Mouse (Mus musculus): Measurements from ENCODE around the gene Hlx. TPM values are rescaled to one million over a fixed set of nuclear protein-coding genes. Genes with fewer than 3 reads are reported as not detected.

Hlx gene
- polyA plus RNA-seq, 1 experiment = 18.4 TPM

GRCm38 (mm10) chr1:184713716-184714115 lies 18.7 kb downstream of the Hlx start:
- TF ChIP-seq POLR2A (IDR thresholded peaks at IDR 0.05; ENCODE audit: low read depth, low read length) (no peak), CTCF (IDR thresholded peaks at IDR 0.05; ENCODE audit: extremely low read depth, insufficient read length, insufficient replicate concordance, low read depth, low read length) (no peak)
- H3K36me3 ChIP-seq (ENCODE audit: control insufficient read depth, insufficient read depth, low read length) = no peaks in the 10 kb centered on the region
- H3K27ac ChIP-seq (ENCODE audit: insufficient read depth, low read depth, low read length) = no peak overlapping the region
- H3K27me3 ChIP-seq (ENCODE audit: control insufficient read depth, insufficient read depth, low read length) = peaks cover 31% of the 10 kb centered on the region
- H3K4me3 ChIP-seq (ENCODE audit: low read depth, low read length) = no peak overlapping the region
- H3K4me1 ChIP-seq (ENCODE audit: control insufficient read depth, insufficient read depth, insufficient read length, low read length) = no peaks in the 10 kb centered on the region
- 69% methylated on average over 5 of the region's 5 CpGs for WGBS

- 77% methylated on average over 4 of the region's 4 CpGs for WGBS
- Histone ChIP-seq H3K4me1 (ENCODE audit: control insufficient read depth, insufficient read depth, insufficient read length, low read length) (no peaks in the 10 kb centered on the region), H3K4me3 (ENCODE audit: low read depth, low read length) (no peak overlapping the region), H3K27me3 (ENCODE audit: control insufficient read depth, insufficient read depth, low read length) (no peaks in the 10 kb centered on the region), H3K27ac (ENCODE audit: insufficient read depth, low read depth, low read length) (no peak overlapping the region), H3K36me3 (ENCODE audit: control insufficient read depth, insufficient read depth, low read length) (no peaks in the 10 kb centered on the region)
- TF ChIP-seq CTCF (IDR thresholded peaks at IDR 0.05; ENCODE audit: extremely low read depth, insufficient read length, insufficient replicate concordance, low read depth, low read length) (no peak), POLR2A (IDR thresholded peaks at IDR 0.05; ENCODE audit: low read depth, low read length) (no peak)
Observed at GRCm38 (mm10) chr1:184707532-184708248, 24.7 kb downstream of the Hlx start.

GRCm38 (mm10) chr1:184704901-184705300 lies 27.5 kb downstream of the Hlx start:
- Histone ChIP-seq H3K4me1 (ENCODE audit: control insufficient read depth, insufficient read depth, insufficient read length, low read length) (no peaks in the 10 kb centered on the region), H3K36me3 (ENCODE audit: control insufficient read depth, insufficient read depth, low read length) (no peaks in the 10 kb centered on the region), H3K4me3 (ENCODE audit: low read depth, low read length) (no peak overlapping the region), H3K27ac (ENCODE audit: insufficient read depth, low read depth, low read length) (no peak overlapping the region), H3K27me3 (ENCODE audit: control insufficient read depth, insufficient read depth, low read length) (no peaks in the 10 kb centered on the region)
- TF ChIP-seq POLR2A (IDR thresholded peaks at IDR 0.05; ENCODE audit: low read depth, low read length) = no peak
- TF ChIP-seq CTCF (IDR thresholded peaks at IDR 0.05; ENCODE audit: extremely low read depth, insufficient read length, insufficient replicate concordance, low read depth, low read length) = no peak
- WGBS = 56% methylated on average over 3 of the region's 3 CpGs

- no peaks in the 10 kb centered on the region for H3K4me1 ChIP-seq (ENCODE audit: control insufficient read depth, insufficient read depth, insufficient read length, low read length)
- H3K36me3 ChIP-seq (ENCODE audit: control insufficient read depth, insufficient read depth, low read length) = no peaks in the 10 kb centered on the region
- no peaks in the 10 kb centered on the region for H3K27me3 ChIP-seq (ENCODE audit: control insufficient read depth, insufficient read depth, low read length)
- 90% methylated on average over 1 of the region's 1 CpGs for WGBS
- no peak for TF ChIP-seq CTCF (IDR thresholded peaks at IDR 0.05; ENCODE audit: extremely low read depth, insufficient read length, insufficient replicate concordance, low read depth, low read length)
- H3K4me3 ChIP-seq (ENCODE audit: low read depth, low read length) = no peak overlapping the region
- no peak overlapping the region for H3K27ac ChIP-seq (ENCODE audit: insufficient read depth, low read depth, low read length)
Observed at GRCm38 (mm10) chr1:184699295-184699694, 33.1 kb downstream of the Hlx start.

- TF ChIP-seq CTCF (IDR thresholded peaks at IDR 0.05; ENCODE audit: extremely low read depth, insufficient read length, insufficient replicate concordance, low read depth, low read length) (no peak), POLR2A (IDR thresholded peaks at IDR 0.05; ENCODE audit: low read depth, low read length) (no peak)
- 53% methylated on average over 2 of the region's 2 CpGs for WGBS
- H3K27me3 ChIP-seq (ENCODE audit: control insufficient read depth, insufficient read depth, low read length) = no peaks in the 10 kb centered on the region
- H3K27ac ChIP-seq (ENCODE audit: insufficient read depth, low read depth, low read length) = no peak overlapping the region
- no peaks in the 10 kb centered on the region for H3K36me3 ChIP-seq (ENCODE audit: control insufficient read depth, insufficient read depth, low read length)
- no peak overlapping the region for H3K4me3 ChIP-seq (ENCODE audit: low read depth, low read length)
- H3K4me1 ChIP-seq (ENCODE audit: control insufficient read depth, insufficient read depth, insufficient read length, low read length) = no peaks in the 10 kb centered on the region
Observed at GRCm38 (mm10) chr1:184695451-184695850, 37.0 kb downstream of the Hlx start.

GRCm38 (mm10) chr1:184692204-184692904 lies 40.1 kb downstream of the Hlx start:
- WGBS = 66% methylated on average over 10 of the region's 10 CpGs
- Histone ChIP-seq H3K36me3 (ENCODE audit: control insufficient read depth, insufficient read depth, low read length) (no peaks in the 10 kb centered on the region), H3K4me1 (ENCODE audit: control insufficient read depth, insufficient read depth, insufficient read length, low read length) (no peaks in the 10 kb centered on the region), H3K27me3 (ENCODE audit: control insufficient read depth, insufficient read depth, low read length) (no peaks in the 10 kb centered on the region), H3K4me3 (ENCODE audit: low read depth, low read length) (no peak overlapping the region), H3K27ac (ENCODE audit: insufficient read depth, low read depth, low read length) (no peak overlapping the region)
- TF ChIP-seq POLR2A (IDR thresholded peaks at IDR 0.05; ENCODE audit: low read depth, low read length) (no peak), CTCF (IDR thresholded peaks at IDR 0.05; ENCODE audit: extremely low read depth, insufficient read length, insufficient replicate concordance, low read depth, low read length) (no peak)

GRCm38 (mm10) chr1:184691240-184691639 lies 41.2 kb downstream of the Hlx start:
- Histone ChIP-seq H3K4me3 (ENCODE audit: low read depth, low read length) (no peak overlapping the region), H3K36me3 (ENCODE audit: control insufficient read depth, insufficient read depth, low read length) (no peaks in the 10 kb centered on the region)

More at GRCm38 (mm10) chr1:184691240-184691639, 41.2 kb downstream of the Hlx start:
- H3K27me3 ChIP-seq (ENCODE audit: control insufficient read depth, insufficient read depth, low read length) = no peaks in the 10 kb centered on the region
- H3K4me1 ChIP-seq (ENCODE audit: control insufficient read depth, insufficient read depth, insufficient read length, low read length) = no peaks in the 10 kb centered on the region
- H3K27ac ChIP-seq (ENCODE audit: insufficient read depth, low read depth, low read length) = no peak overlapping the region
- TF ChIP-seq CTCF (IDR thresholded peaks at IDR 0.05; ENCODE audit: extremely low read depth, insufficient read length, insufficient replicate concordance, low read depth, low read length) = no peak
- WGBS = 80% methylated on average over 8 of the region's 8 CpGs

Data from small intestine, adult 2 months (tissue).